Mouse (Mus musculus): ENCODE results near the gene Smtnl2.

DNA sequence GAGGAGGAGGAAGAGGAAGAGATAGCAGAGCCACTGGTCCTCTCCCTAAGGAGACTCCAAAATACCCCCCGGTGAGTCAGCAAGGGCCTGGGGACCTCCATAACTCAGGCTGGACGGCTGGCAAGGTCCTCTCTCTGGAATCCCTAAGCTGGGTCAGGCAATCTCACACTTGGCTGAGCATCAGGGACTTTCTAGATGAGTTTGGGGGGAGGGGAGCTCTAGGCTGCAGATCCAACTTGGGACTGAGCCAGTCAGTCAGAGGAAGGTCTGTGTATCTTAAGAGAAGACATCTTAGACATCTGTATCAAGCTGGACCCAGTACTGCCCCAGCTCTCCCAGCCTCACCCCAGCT, 24.2 kb upstream of the Smtnl2 start:
- no peak for TF ChIP-seq EP300 (IDR thresholded peaks at IDR 0.05; ENCODE audit: low read depth)
- TF ChIP-seq CTCF (IDR thresholded peaks at IDR 0.05; ENCODE audit: low read depth) = no peak
